Mouse (Mus musculus) hindbrain, postnatal 0 days (tissue): ENCODE results near the gene Ccdc73. TPM values are rescaled to one million over a fixed set of nuclear protein-coding genes. Genes with fewer than 3 reads are reported as not detected.
A peak's percentile ranks its signal among the peaks of the same experiment; 100 is the strongest.

Source experiments
- ATAC-seq: fragments of 200-750 bp; cut with Nextera tagmentation; 2 replicates; pipeline ENCODE4 v1.8.0; 2017; ENCODE audit warnings: mild to moderate bottlenecking, moderate TSS enrichment, moderate library complexity
- DNase-seq: peaks from one replicate; pipeline ENCODE4 v3.0.0-alpha.2; 2015; ENCODE audit warnings: low spot score
- H3K27ac ChIP-seq: fragments of 300-500 bp; sonication (generic); 2 replicates; pipeline ENCODE4 v1.5.1; 2014; ENCODE audit warnings: mild to moderate bottlenecking
- H3K27me3 ChIP-seq: fragments of 300-500 bp; sonication (generic); 2 replicates; pipeline ENCODE4 v1.6.1; 2014; ENCODE audit warnings: low read length, mixed read lengths; ENCODE audit not compliant: insufficient read depth
- H3K36me3 ChIP-seq: fragments of 300-500 bp; sonication (generic); 2 replicates; pipeline ENCODE4 v1.6.1; 2014; ENCODE audit warnings: low read length, mixed read lengths; ENCODE audit not compliant: insufficient read depth
- H3K4me1 ChIP-seq: fragments of 300-500 bp; sonication (generic); 2 replicates; pipeline ENCODE4 v1.6.1; 2014; ENCODE audit warnings: antibody characterized with exemption, low read length, mixed read lengths; ENCODE audit not compliant: insufficient read depth
- H3K4me2 ChIP-seq: fragments of 300-500 bp; sonication (generic); 2 replicates; pipeline ENCODE4 v1.6.1; 2014; ENCODE audit warnings: low read depth, mild to moderate bottlenecking, low read length, moderate library complexity, mixed read lengths
- H3K4me3 ChIP-seq: fragments of 300-500 bp; sonication (generic); 2 replicates; pipeline ENCODE4 v1.5.1; 2014; ENCODE audit warnings: low read length
- H3K9ac ChIP-seq: fragments of 300-500 bp; sonication (generic); replicated peaks from 2 replicates; pipeline ENCODE4 v1.6.1; 2014; ENCODE audit warnings: mild to moderate bottlenecking, low read length, moderate library complexity, mixed read lengths
- H3K9me3 ChIP-seq: fragments of 300-500 bp; sonication (generic); 2 replicates; pipeline ENCODE4 v1.6.1; 2016; ENCODE audit warnings: low read length, mixed read lengths
- CTCF ChIP-seq: IDR thresholded peaks from 2 replicates; pipeline ENCODE4 v1.5.1; 2016; ENCODE audit warnings: antibody characterized with exemption, control low read depth, low read depth
- WGBS: fragments of 180-500 bp; shearing (Covaris S2); extraction: QIAGEN DNeasy Blood & Tissue Kit; methylation state at CpG from one replicate; pipeline ENCODE4 v1.1.7; 2014; 5-methylcytosine and 5-hydroxymethylcytosine counted together
- polyA plus RNA-seq: library from polyadenylated mRNA; unstranded; fragments of >200 nt; fragmentation: Nextera tagmentation; extraction: Ambion mirVana; gene quantifications from 2 replicates; pipeline ENCODE4 v1.2.1, GENCODE M21; 2015
- total RNA-seq: library from RNA; depleted of rRNA; stranded (reverse); fragments of >200 nt; gene quantifications from 2 replicates; pipeline ENCODE4 v1.2.3, GENCODE M21; 2014

The Ccdc73 gene
- total and polyA plus RNA-seq, 2 experiments from 2014 or later: 3.7 TPM; not detected in 1

DNA sequence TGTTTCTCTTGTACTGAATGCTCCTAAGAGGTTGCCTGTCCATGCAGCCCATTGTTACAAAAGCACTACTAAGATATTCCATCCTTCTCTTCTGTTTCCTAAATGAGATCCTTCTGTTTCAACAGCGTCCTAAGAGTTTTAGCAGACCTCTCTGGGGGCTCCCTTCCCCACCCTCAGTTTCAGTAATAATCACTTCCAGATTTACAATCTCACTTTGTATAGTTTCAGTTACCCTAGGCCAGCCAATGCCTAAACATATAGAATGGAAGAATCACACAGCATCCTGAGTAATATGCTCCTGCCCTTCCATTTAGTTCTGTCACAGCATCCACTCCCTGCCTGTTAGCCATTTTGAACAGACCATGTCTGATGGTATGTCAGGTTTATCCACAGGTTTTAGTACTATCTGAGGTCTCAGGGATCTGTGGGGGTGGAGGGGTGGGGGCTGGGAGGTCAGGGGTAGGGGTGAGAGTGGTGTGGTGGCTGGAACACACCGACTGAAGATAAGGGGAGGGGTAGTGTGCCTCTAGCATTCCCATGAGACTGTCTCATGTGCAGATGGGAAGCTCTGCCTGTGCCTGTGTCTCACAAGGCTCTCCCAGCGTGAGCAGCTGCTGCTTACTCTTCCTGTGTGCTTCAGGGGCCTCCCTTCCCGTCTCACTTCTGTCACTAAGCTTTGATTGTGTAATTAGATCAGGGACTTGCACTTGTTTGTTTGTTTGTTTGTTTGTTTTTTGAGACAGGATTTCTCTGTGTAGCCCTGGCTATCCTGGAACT is 20.8 kb upstream of the Ccdc73 start:
- TF ChIP-seq CTCF: no peak
- 36% methylated on average over 4 of the region's 4 CpGs for WGBS
- Histone ChIP-seq H3K4me1 (no peaks in the 10 kb centered on the region), H3K27me3 (no peaks in the 10 kb centered on the region), H3K9ac (no peak overlapping the region), H3K27ac (no peak overlapping the region), H3K36me3 (no peaks in the 10 kb centered on the region), H3K9me3 (no peaks in the 10 kb centered on the region), H3K4me2 (no peak overlapping the region), H3K4me3 (no peak overlapping the region)
- peak; percentile 22 for DNase-seq
- ATAC-seq: no peak

DNA sequence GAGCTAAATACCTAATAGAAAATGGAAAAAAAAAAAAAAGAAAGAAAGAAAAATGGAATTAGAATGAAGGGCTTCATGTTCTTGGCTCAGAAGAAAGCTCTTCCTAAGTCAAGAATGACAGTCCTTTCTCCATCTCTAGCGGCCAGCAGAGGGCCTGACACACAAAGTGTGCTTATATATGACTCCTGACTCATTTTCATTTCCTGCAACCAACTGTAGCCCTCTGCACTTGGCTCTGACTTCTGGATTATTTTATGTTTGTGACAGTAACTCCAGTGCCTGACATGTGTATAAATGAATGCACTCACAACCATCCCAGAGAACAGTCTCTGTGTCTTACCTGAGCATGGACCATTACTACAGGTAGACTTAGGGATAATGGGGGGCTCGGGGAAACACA is 20.0 kb upstream of the Ccdc73 start:
- Histone ChIP-seq H3K9me3 (no peaks in the 10 kb centered on the region), H3K4me2 (no peak overlapping the region), H3K4me3 (no peak overlapping the region), H3K4me1 (no peaks in the 10 kb centered on the region), H3K36me3 (no peaks in the 10 kb centered on the region), H3K9ac (no peak overlapping the region), H3K27ac (no peak overlapping the region), H3K27me3 (no peaks in the 10 kb centered on the region)
- 57% methylated on average over 2 of the region's 2 CpGs for WGBS
- peak; percentile 68 for TF ChIP-seq CTCF
- ATAC-seq (no peak), DNase-seq (peak; percentile 65)

DNA sequence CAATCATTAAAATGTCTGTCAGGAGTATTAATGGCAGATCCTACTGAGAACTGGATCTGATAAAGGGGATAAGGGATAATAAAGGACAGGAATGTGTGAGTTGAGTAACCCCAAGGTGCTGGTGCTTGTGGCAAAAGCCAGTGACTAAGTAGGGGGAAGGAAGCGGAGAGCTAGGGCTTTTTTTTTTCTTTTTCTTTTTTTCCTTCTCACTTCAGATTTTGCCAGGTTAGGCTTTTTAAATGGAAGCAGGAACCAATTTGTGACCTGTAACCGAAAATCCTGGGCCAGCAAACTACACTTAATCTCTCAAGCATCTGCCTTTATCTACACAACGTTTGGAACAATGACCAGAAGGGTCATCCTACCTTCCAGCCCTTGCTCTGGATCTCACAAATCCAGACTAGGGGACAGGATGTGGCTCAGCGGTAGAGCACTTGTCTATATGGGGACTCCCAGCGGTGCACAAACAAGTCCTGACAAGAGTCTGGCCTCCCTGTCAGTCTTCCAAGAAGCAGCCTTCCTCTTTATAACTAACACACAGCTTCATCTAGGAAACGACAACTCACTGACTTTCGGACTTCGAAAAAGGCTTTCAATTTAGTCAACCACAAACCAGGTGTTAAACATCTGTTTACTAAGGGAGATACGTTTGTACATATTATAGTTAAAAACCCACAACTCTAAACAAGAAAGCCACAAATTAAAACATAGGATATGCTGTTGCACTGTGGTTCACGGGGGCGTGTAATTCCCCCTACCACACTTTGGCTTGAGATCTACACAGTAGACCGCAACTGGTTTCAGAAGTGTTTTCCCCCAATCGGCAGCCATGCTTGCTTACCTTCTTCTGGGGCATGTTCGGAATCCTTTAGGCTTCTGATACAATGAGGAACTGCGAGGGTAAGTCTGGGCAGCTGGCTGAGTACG is 19.1 kb upstream of the Ccdc73 start:
- no peak overlapping the region for H3K27ac ChIP-seq
- WGBS: 36% methylated on average over 16 of the region's 16 CpGs
- H3K4me3 ChIP-seq: peak overlapping the region; percentile 60
- no peak for TF ChIP-seq CTCF
- no peaks in the 10 kb centered on the region for H3K4me1 ChIP-seq
- H3K9me3 ChIP-seq: no peaks in the 10 kb centered on the region
- peak overlapping the region; percentile 100 for H3K4me2 ChIP-seq
- H3K36me3 ChIP-seq: no peaks in the 10 kb centered on the region
- no peak for DNase-seq
- no peaks in the 10 kb centered on the region; the same call in 1 of the 2 replicates for H3K27me3 ChIP-seq
- no peak overlapping the region for H3K9ac ChIP-seq
- no peak for ATAC-seq

DNA sequence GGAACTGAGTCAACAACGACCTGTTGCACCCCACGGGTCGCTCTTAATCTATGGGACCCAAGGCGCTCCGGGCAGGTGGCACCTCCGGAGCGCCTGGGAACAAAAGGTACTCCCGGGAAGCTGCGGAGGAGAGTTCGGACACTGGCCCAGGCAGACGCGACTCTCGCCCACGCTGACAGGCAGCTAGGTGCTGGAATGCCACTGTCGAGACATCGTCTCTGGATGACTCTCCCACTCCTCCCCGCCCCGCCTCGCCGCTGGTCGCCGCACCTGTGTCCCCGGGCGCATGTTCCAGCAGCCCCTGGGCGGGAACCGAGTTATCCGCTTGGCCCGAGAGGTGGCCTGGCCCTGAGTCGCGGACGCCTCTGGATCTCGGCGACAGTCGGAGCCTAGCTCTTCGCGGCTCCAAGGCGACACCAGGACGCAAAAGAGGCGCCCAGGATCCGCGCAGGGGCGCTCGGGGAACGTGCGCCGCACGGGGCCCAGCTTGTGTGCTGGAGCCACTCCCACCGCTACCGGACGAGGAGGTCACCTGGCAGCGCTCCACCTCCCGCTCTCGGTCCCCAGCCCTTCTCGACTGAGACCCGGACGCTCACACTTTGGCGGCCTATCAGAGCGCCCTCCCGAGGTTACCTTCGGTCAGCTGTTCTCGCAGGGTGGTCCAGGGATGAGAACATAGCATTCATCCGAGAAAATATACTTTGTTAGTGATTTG is 18.2 kb upstream of the Ccdc73 start, which contains the start of gene Prrg4:
TSS of gene Prrg4 (minus strand) at position 601 of the 715 bp plus-strand sequence.
- ATAC-seq (peak; percentile 78), DNase-seq (peak; percentile 62)
- Histone ChIP-seq H3K4me3 (peak within 1 kb of the TSS; percentile 60), H3K36me3 (no peaks in the 10 kb centered on the region), H3K27me3 (no peaks in the 10 kb centered on the region; the same call in 1 of the 2 replicates), H3K9ac (peak within 1 kb of the TSS; percentile 50), H3K9me3 (no peaks in the 10 kb centered on the region), H3K4me1 (no peaks in the 10 kb centered on the region), H3K27ac (no peak within 1 kb of the TSS), H3K4me2 (peak within 1 kb of the TSS; percentile 100)
- under 1% methylated on average over 61 of the region's 62 CpGs for WGBS
- peak; percentile 35 for TF ChIP-seq CTCF

DNA sequence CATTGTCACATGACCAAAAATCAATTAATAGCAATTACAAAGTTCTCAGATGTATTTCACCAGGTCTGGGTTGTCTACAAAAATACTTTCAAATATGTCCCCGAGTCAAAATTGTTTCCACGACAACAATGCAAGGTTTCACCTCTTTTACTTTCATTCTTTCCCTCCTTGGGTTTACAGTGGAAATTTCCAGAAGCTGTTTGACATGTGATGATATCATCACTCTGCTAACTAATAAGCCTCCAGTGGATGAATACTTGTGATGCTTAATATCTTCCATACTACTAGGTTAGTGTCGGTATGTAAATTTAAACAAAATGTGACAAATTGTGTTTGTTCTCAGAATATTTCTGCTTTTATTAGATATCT is 17.6 kb upstream of the Ccdc73 start:
- 63% methylated on average over 3 of the region's 3 CpGs for WGBS
- no peak for ATAC-seq
- peak; percentile 6 for DNase-seq
- Histone ChIP-seq H3K27ac (no peak overlapping the region), H3K9ac (peak overlapping the region; percentile 50; the same call in 1 of the 2 replicates), H3K36me3 (no peaks in the 10 kb centered on the region), H3K4me3 (peak overlapping the region; percentile 60), H3K9me3 (no peaks in the 10 kb centered on the region), H3K4me2 (peak overlapping the region; percentile 100), H3K4me1 (no peaks in the 10 kb centered on the region), H3K27me3 (no peaks in the 10 kb centered on the region; the same call in 1 of the 2 replicates)
- TF ChIP-seq CTCF: no peak

DNA sequence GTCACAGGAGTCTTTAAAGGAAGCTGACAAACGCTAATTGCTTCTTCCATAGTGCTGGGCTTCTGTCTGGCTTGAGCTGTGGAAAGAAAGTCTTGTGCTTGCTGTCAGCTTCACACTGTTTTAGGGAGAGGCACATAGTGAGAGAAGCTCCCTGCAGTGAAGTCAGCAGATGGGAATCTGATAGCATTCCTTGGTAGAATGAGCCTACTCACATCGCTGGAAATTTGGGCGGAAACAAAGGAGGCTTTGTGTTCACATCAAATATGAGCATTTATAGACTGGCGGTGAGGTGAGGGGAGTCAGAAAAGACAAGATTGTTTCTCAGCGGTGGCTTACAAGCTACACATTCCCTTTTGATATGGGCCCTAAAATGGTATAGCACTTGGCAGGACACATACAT is 15.9 kb upstream of the Ccdc73 start:
- no peak overlapping the region for H3K4me3 ChIP-seq
- WGBS: 20% methylated on average over 5 of the region's 5 CpGs
- no peak for ATAC-seq
- no peaks in the 10 kb centered on the region; the same call in 1 of the 2 replicates for H3K27me3 ChIP-seq
- no peak for TF ChIP-seq CTCF
- H3K9ac ChIP-seq: no peak overlapping the region
- H3K4me2 ChIP-seq: no peak overlapping the region
- no peaks in the 10 kb centered on the region for H3K36me3 ChIP-seq
- H3K9me3 ChIP-seq: no peaks in the 10 kb centered on the region
- H3K27ac ChIP-seq: no peak overlapping the region
- DNase-seq: peak; percentile 9
- H3K4me1 ChIP-seq: no peaks in the 10 kb centered on the region
